Mouse (Mus musculus) G1E (cell line): Measurements from ENCODE around the gene Cideb. TPM values are rescaled to one million over a fixed set of nuclear protein-coding genes. Genes with fewer than 3 reads are reported as not detected.

Experiments used
- ATAC-seq: 2 replicates; pipeline ENCODE4 v1.8.0; 2016; ENCODE audit warnings: mild to moderate bottlenecking; ENCODE audit not compliant: insufficient number of reproducible peaks, poor library complexity, low FRiP score, severe bottlenecking; ENCODE audit errors: extremely low read depth
- DNase-seq: peaks from one replicate; pipeline ENCODE4 v3.0.0; 2012; ENCODE audit warnings: low spot score
- H3K27me3 ChIP-seq: 2 replicates; pipeline ENCODE4 v1.6.1; 2012; ENCODE audit warnings: mild to moderate bottlenecking, low read length, inconsistent platforms; ENCODE audit not compliant: insufficient read depth
- H3K36me3 ChIP-seq: replicated peaks from 2 replicates; pipeline ENCODE3; 2012; ENCODE audit warnings: mild to moderate bottlenecking, inconsistent platforms
- H3K4me1 ChIP-seq: 2 replicates; pipeline ENCODE4 v1.6.1; 2012; ENCODE audit warnings: low read depth, low read length, inconsistent platforms, mixed read lengths; ENCODE audit not compliant: insufficient read depth
- H3K4me3 ChIP-seq: 2 replicates; pipeline ENCODE4 v1.5.1; 2012; ENCODE audit warnings: low read depth, mild to moderate bottlenecking, inconsistent platforms, low read length, moderate library complexity, mixed read lengths
- H3K9me3 ChIP-seq: replicated peaks from 2 replicates; pipeline ENCODE4 v1.6.1; 2012; ENCODE audit warnings: inconsistent platforms
- CTCF ChIP-seq: IDR thresholded peaks from 2 replicates; pipeline ENCODE4 v1.5.1; 2012; ENCODE audit warnings: low read depth, low read length, inconsistent platforms, mixed read lengths
- GATA1 ChIP-seq: IDR thresholded peaks from 2 replicates; pipeline ENCODE4 v1.6.1; 2012; ENCODE audit warnings: borderline replicate concordance, low read length, inconsistent platforms, mixed read lengths
- GATA2 ChIP-seq: IDR thresholded peaks from 2 replicates; pipeline ENCODE4 v1.6.1; 2012; ENCODE audit warnings: low read depth, low read length, inconsistent platforms, borderline replicate concordance
- POLR2AphosphoS5 ChIP-seq: IDR thresholded peaks from 2 replicates; pipeline ENCODE4 v1.6.1; 2012; ENCODE audit warnings: low read depth, low read length, inconsistent platforms; ENCODE audit not compliant: insufficient replicate concordance
- TAL1 ChIP-seq: conservative IDR thresholded peaks from 2 replicates; pipeline ENCODE4 v1.6.1; 2012; ENCODE audit warnings: low read depth, low read length, inconsistent platforms, mixed read lengths
- polyA plus RNA-seq: library from polyadenylated mRNA; stranded (reverse); fragments of >175 nt; gene quantifications from 2 replicates; pipeline ENCODE4 v1.2.3, GENCODE M21; 2012
- total RNA-seq, 2 experiments: library from RNA; stranded (forward) in 1 of 2; stranded (reverse) in 1 of 2; fragments of 200-1000 nt in 1 of 2; fragments of >200 nt in 1 of 2; fragmentation: Nextera tagmentation in 1 of 2; gene quantifications; 2 replicates each; pipeline ENCODE4 v1.2.3; 2014 to 2017

The Cideb gene
- total and polyA plus RNA-seq, 3 experiments: 0.38 TPM; not detected in 2

DNA sequence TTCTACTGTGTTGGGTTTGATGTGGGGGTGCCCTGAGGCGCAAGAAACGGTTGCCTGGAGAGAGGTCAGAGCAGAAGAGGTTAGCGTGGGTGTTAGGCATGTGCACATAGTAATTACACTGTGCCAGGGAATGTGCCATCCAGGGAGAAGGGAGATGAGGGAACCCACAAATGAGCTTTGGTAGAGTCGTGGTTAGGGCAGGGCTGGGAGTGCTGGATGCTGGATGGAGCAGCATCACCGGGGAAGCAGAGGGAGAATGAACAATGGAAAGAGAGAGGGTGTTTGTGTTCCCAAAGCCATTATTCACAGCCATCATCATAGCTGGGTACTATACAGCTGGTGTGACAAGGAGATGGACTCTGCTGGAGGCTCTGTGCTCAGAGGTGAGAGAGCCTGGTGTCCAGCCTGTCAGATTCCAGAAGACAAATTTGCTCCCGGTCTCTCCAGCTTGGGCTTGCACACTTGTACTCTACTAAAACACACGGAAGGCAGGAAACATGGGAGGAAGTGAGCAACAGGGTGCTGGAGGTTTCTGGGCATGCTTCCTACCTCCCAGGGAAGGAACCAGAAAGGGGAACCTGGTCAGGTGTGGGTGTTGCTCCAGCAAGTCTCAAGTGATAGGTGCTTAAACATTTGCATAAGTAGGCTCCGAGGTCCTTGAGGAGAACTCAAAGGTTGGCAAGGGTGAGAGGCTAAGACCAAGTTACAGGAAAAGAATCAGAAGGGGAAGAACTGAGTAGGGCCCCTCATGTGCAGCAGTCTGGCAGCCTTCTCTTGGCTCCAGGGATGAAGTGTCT, 30.2 kb downstream of the Cideb start:
- no peak for TF ChIP-seq TAL1
- no peak for TF ChIP-seq GATA2
- H3K36me3 ChIP-seq: no peaks in the 10 kb centered on the region
- H3K4me1 ChIP-seq: peaks cover 62% of the 10 kb centered on the region
- no peak overlapping the region for H3K4me3 ChIP-seq
- DNase-seq: no peak
- no peaks in the 10 kb centered on the region for H3K9me3 ChIP-seq
- H3K27me3 ChIP-seq: peaks cover 23% of the 10 kb centered on the region
- ATAC-seq: no peak

DNA sequence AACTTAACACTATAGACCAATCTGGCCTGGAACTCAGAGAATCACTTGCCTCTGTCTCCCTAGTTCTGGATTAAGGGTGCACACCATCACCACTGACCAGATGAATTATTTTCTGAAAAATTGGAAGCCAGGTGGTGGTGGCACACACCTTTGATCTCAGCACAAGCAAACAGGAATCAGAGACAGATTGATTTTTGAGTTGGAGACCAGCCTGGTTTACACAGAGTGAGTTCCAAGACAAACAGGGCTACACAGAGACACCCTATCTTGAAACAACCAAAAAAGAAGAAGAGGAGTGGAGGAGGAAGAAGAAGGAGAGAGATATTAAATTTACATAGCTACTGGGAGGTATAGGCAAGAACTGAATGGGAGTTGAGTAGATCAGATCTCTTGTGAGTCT, 32.0 kb downstream of the Cideb start:
- Histone ChIP-seq H3K27me3 (peaks cover 23% of the 10 kb centered on the region), H3K9me3 (no peaks in the 10 kb centered on the region), H3K36me3 (no peaks in the 10 kb centered on the region), H3K4me1 (peaks cover 76% of the 10 kb centered on the region), H3K4me3 (no peak overlapping the region)
- TF ChIP-seq CTCF (no peak), POLR2AphosphoS5 (no peak), TAL1 (no peak), GATA2 (no peak), GATA1 (no peak)
- ATAC-seq: no peak
- DNase-seq: no peak

DNA sequence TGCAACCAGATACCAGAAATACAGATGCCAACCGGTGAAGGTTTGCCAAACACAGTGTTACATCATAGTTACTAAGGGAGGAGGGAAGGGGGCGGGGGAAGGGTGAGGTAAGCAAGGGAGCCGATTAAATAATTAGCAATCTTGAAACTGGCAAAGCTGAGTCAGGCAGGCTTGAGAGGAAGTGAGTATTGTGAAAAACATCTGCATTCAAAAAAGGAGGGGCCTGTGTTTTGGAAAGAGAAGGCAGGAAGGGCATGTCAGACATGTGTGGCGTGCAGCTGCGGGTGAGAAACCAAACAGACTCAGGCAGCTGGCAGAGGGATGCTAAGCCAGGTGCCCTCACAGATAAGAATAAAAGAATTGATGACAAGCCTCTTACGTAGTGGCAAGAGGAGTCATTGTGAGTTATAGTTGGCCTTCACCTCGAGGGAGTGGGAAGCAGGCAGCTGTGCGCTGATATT, 33.8 kb downstream of the Cideb start:
- Histone ChIP-seq H3K9me3 (no peaks in the 10 kb centered on the region), H3K27me3 (peaks cover 15% of the 10 kb centered on the region), H3K36me3 (peaks cover 18% of the 10 kb centered on the region), H3K4me3 (no peak overlapping the region), H3K4me1 (peaks cover 78% of the 10 kb centered on the region)
- TF ChIP-seq GATA1 (no peak), TAL1 (peak; percentile 76)
- ATAC-seq (peak; percentile 63), DNase-seq (peak; percentile 46)

DNA sequence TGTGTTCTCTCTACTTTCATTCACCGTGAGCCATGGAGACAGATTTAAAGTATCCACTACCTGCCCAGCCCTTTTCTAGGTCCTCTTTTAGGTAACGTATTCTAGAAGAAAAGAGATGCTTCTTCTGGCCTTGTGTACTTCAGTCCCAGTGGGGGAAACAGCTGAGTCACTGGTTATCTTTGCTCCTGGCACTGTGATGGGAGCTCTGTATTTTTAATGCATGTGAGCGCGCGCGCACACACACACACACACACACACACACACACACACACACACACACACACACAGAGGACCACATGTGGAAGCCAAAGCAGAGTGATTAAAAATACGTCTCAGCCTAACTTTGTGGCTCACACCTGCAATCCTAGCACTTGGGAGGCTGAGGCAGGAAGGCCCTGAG, 34.8 kb downstream of the Cideb start:
- Histone ChIP-seq H3K36me3 (peaks cover 28% of the 10 kb centered on the region), H3K4me3 (no peak overlapping the region), H3K4me1 (peaks cover 69% of the 10 kb centered on the region), H3K27me3 (peaks cover 14% of the 10 kb centered on the region), H3K9me3 (no peaks in the 10 kb centered on the region)
- DNase-seq (no peak), ATAC-seq (no peak)
- TF ChIP-seq GATA1 (no peak), GATA2 (no peak), TAL1 (no peak), CTCF (no peak), POLR2AphosphoS5 (no peak)

DNA sequence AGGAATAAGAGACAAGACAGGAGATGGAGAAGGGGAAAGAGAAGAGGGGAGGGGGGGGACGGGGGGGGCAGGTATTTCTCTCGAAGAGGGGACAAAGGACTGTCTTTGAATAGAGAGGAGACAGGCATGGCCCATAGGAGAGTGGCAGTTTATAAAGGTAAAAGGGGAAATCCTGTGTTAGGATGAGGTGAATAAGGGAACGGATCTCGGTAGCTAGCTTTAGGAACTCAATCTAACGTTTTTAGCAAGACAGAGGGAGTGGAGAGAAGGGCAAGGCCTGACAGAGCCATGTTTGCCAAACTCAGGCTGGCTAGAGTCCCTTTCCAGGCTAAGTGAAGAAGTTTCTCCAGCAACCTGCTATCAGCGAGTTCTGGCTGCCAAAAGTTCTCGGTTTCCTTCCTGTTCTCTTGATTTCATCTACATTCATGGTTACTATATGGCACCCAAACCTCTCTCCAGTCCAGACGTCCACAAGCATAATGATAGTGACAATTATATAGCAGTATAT, 35.8 kb downstream of the Cideb start:
- H3K27me3 ChIP-seq: 0 out of 2 replicates have a peak, but pooled peaks cover 6% of the 10 kb centered on the region
- H3K36me3 ChIP-seq: peaks cover 37% of the 10 kb centered on the region
- ATAC-seq (no peak), DNase-seq (no peak)
- peaks cover 62% of the 10 kb centered on the region for H3K4me1 ChIP-seq
- TF ChIP-seq TAL1 (no peak), GATA1 (no peak), POLR2AphosphoS5 (no peak), GATA2 (no peak), CTCF (no peak)
- H3K4me3 ChIP-seq: peak overlapping the region; percentile 88
- no peaks in the 10 kb centered on the region for H3K9me3 ChIP-seq

DNA sequence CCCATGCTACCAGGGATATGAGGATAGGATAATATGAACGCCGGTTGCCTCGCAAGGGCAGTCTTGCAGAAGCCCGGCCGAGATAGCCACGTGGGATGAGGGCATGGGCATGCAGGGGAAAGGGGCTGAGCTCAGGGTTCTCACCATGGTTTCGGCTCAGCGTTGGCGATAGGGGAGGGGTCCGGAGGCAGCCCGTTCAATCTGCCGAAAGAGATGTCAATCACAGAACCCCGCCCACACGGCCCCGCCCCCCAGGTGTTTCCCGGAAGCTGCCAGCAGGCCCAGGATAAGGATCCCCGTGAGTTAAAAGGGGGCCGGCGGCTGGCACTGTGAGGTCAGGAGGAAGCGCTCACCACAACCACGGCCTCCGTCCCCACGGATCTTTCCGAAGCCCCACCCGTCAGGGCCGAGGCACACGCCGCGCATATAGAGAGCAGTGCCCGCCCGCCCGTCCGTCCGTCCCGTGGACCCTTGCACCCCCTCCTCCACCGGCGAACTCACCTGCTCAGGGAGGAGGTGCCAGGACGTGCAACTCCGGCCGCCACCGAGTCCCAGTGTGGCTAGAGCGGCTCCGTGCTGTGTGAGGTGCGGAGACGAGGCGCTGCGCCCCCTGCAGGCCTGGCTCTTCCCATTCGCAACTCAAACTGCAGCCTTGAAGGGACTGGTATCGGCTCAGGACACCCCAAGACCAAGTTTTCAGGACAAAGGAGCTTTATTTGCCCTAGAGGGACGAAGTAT, 36.4 kb downstream of the Cideb start, which contains the start of gene Rabggta:
Gene Rabggta, minus strand, starts transcription at position 564 of the 738 bp plus-strand sequence.
- H3K4me1 ChIP-seq: peaks cover 63% of the 10 kb centered on the region
- ATAC-seq: peak; percentile 64; the same call in 1 of the 2 replicates
- TF ChIP-seq GATA1 (no peak), GATA2 (no peak), TAL1 (no peak), CTCF (peak; percentile 77), POLR2AphosphoS5 (no peak)

More for the DNA sequence above, 36.4 kb downstream of the Cideb start, which contains the start of gene Rabggta:
- H3K36me3 ChIP-seq: peaks cover 43% of the 10 kb centered on the region
- H3K4me3 ChIP-seq: peak within 1 kb of the TSS; percentile 88
- peak; percentile 84 for DNase-seq
- H3K9me3 ChIP-seq: no peaks in the 10 kb centered on the region
- H3K27me3 ChIP-seq: no peaks in the 10 kb centered on the region
